Mouse (Mus musculus): ENCODE results near the gene Tmem258. TPM values are rescaled to one million over a fixed set of nuclear protein-coding genes. Genes with fewer than 3 reads are reported as not detected.
"Not testable (repeated sequence)": the region's sequence is repeated elsewhere in the genome, so short reads cannot be mapped to it uniquely, and the experiment has no call there.

Tmem258 gene
- total RNA-seq (2014; rRNA removed) (61.4 and 84.7 TPM in 2 replicates), polyA plus RNA-seq (2015; fragmentation: Nextera tagmentation; extraction: Ambion mirVana) (279 and 299 TPM in 2 replicates)

DNA sequence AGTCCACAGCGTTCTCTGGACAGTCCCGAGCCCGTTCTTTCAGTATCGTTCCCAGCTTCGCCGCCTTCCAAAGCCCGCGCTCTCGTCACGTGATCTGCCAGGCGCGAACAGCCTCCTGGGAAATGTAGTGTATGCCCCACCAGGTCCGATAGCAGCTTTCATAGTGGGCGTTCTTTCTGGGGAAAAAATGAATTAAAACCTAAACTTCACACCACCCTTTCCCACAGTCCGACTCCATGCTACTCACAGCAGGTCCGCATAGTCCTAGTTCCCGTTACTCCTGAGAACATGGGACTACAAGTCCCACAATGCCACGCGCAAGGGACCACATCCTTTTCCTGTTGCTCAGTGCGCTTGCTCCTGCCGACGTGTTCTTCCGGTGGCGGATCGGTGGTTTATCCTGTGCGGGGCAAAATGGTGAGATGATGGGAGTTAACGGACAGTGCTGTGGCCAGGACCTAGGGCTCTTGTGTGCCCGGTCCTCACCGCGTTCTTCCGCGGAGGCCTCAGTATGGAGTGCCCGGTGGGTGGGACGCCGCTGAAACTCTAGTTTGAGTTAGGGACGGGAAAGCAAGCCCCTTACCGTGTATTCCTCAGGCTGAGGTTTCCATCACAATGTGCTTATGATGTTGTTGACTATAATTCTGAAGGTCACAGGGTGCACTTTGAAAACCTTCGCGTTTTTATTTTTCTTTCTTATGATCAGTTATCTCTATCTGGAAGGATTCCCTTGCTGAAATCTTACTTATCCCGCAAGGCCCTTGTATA lies at the start of gene Tmem258, which contains the start of gene Fen1:
TSS of gene Tmem258 (plus strand) at position 167 of the 768 bp plus-strand sequence.
TSS of gene Fen1 (minus strand) at position 322 of the 768 bp plus-strand sequence.
- Histone ChIP-seq H3K9me3 (ENCODE audit: low read length) (no peaks in the 10 kb centered on the region), H3K9ac (replicated peaks; ENCODE audit: low read length, poor library complexity, severe bottlenecking) (peak within 1 kb of the TSS; percentile 70), H3K27me3 (ENCODE audit: insufficient read depth, low read length) (no peaks in the 10 kb centered on the region), H3K4me2 (ENCODE audit: low read depth, low read length, poor library complexity, severe bottlenecking) (peak within 1 kb of the TSS; percentile 85), H3K4me1 (ENCODE audit: insufficient read depth, low read length) (peaks cover 10% of the 10 kb centered on the region; the same call in 1 of the 2 replicates), H3K36me3 (ENCODE audit: insufficient read depth, low read length) (peaks cover 39% of the 10 kb centered on the region), H3K27ac (ENCODE audit: low read depth, low read length) (peak within 1 kb of the TSS; percentile 71), H3K4me3 (ENCODE audit: low read depth, low read length) (peak within 1 kb of the TSS; percentile 80)
- under 1% methylated on average over 40 of the region's 40 CpGs for WGBS
- DNase-seq (ENCODE audit: low spot score) (peak; percentile 92), ATAC-seq (ENCODE audit: low FRiP score) (peak; percentile 92)
- TF ChIP-seq CTCF (IDR thresholded peaks at IDR 0.05): no peak

DNA sequence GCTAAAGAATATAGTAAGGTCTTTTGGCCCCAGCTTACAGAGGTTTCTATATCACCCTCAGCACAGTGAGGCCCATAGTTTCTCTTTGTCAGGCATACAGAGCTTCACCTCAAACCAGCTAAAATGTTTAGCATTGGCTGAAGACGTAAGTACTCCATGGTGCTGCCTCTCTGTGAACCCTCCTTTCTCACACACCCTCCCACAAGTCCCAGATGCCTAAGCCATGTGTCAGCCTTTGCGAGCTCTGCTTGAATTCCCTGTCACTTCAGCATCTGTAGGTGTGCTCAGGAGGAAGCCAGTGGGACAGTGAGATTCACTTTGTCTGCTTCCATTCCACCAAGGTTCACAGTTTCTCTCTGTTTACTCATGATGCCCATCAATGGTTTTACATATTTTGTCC lies 46.1 kb upstream of the Tmem258 start:
- ATAC-seq (ENCODE audit: low FRiP score) (no peak), DNase-seq (ENCODE audit: low spot score) (no peak)
- Histone ChIP-seq H3K9ac (replicated peaks; ENCODE audit: low read length, poor library complexity, severe bottlenecking) (no peak overlapping the region), H3K4me3 (ENCODE audit: low read depth, low read length) (no peak overlapping the region), H3K27ac (ENCODE audit: low read depth, low read length) (no peak overlapping the region), H3K4me1 (ENCODE audit: insufficient read depth, low read length) (no peaks in the 10 kb centered on the region), H3K4me2 (ENCODE audit: low read depth, low read length, poor library complexity, severe bottlenecking) (no peak overlapping the region), H3K36me3 (ENCODE audit: insufficient read depth, low read length) (no peaks in the 10 kb centered on the region), H3K27me3 (ENCODE audit: insufficient read depth, low read length) (no peaks in the 10 kb centered on the region), H3K9me3 (ENCODE audit: low read length) (no peaks in the 10 kb centered on the region)
- 86% methylated on average over 2 of the region's 2 CpGs for WGBS
- no peak for TF ChIP-seq CTCF (IDR thresholded peaks at IDR 0.05)

DNA sequence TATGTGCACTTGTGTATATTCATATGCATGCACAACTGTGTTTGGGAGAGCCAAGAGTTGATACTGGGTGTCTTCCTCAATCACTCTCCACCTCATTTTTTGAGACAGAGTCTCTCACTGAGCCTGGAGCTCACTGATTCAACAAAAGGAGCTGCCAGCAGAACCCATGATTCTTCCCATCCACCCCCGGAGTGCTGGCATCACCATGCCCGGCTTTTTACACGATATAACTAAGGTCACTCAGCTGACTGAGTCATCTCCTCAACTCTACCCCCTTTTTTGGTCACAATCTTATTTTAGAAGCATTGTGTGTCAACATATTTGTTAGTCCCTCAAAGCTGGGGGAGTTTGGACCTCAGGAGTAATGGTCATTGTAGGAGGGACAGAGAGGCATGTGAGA lies 39.9 kb upstream of the Tmem258 start:
- Histone ChIP-seq H3K4me2 (ENCODE audit: low read depth, low read length, poor library complexity, severe bottlenecking) (no peak overlapping the region), H3K27ac (ENCODE audit: low read depth, low read length) (no peak overlapping the region), H3K9me3 (ENCODE audit: low read length) (no peaks in the 10 kb centered on the region), H3K36me3 (ENCODE audit: insufficient read depth, low read length) (no peaks in the 10 kb centered on the region), H3K27me3 (ENCODE audit: insufficient read depth, low read length) (no peaks in the 10 kb centered on the region), H3K4me1 (ENCODE audit: insufficient read depth, low read length) (no peaks in the 10 kb centered on the region), H3K4me3 (ENCODE audit: low read depth, low read length) (no peak overlapping the region), H3K9ac (replicated peaks; ENCODE audit: low read length, poor library complexity, severe bottlenecking) (no peak overlapping the region)
- no peak for ATAC-seq (ENCODE audit: low FRiP score)
- DNase-seq (ENCODE audit: low spot score): no peak
- WGBS: 83% methylated on average over 3 of the region's 3 CpGs
- TF ChIP-seq CTCF (IDR thresholded peaks at IDR 0.05): no peak

DNA sequence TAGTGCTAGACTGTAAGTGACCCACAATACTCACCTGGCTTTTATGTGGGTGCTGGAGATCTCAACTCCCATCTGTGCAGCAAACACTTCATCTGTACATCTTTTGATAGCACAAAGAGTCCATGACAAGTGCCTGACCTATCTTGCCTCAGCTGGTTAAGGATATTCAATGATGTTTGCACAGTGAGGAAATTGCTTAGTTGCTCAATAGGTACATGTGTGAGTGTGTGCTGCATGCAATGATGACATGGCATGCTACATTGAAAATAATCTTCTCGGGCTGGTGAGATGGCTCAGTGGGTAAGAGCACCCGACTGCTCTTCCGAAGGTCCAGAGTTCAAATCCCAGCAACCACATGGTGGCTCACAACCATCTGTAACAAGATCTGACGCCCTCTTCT lies 37.9 kb upstream of the Tmem258 start:
- H3K4me3 ChIP-seq (ENCODE audit: low read depth, low read length); H3K9ac ChIP-seq (replicated peaks; ENCODE audit: low read length, poor library complexity, severe bottlenecking); H3K4me2 ChIP-seq (ENCODE audit: low read depth, low read length, poor library complexity, severe bottlenecking); ATAC-seq (ENCODE audit: low FRiP score); H3K27ac ChIP-seq (ENCODE audit: low read depth, low read length); H3K4me1 ChIP-seq (ENCODE audit: insufficient read depth, low read length); H3K9me3 ChIP-seq (ENCODE audit: low read length); H3K27me3 ChIP-seq (ENCODE audit: insufficient read depth, low read length); DNase-seq (ENCODE audit: low spot score); H3K36me3 ChIP-seq (ENCODE audit: insufficient read depth, low read length): not testable (repeated sequence)
- 83% methylated on average over 4 of the region's 4 CpGs for WGBS

DNA sequence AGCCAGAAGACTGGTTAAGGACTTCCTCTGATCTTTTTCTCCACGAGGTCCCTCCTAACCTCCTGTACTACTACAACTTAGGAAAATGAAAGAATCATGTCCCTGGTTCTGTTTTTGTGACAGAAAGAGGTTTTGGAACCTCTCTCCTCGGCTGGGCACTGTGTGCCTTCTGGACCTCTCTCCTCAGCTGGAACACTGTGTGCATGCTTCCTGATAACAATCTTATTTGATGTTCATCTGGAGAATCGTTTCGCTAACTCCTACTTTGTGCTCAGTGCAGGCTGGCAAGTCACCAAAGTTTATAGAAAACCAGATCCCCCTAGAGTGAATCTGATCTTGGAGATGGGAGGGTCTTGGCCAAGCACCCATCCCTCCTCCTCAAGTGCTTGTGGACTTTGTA lies 36.7 kb upstream of the Tmem258 start:
- no peak for TF ChIP-seq CTCF (IDR thresholded peaks at IDR 0.05)
- no peak overlapping the region for H3K27ac ChIP-seq (ENCODE audit: low read depth, low read length)
- 89% methylated on average over 4 of the region's 4 CpGs for WGBS
- no peak overlapping the region for H3K9ac ChIP-seq (replicated peaks; ENCODE audit: low read length, poor library complexity, severe bottlenecking)
- H3K4me1 ChIP-seq (ENCODE audit: insufficient read depth, low read length): no peaks in the 10 kb centered on the region
- no peaks in the 10 kb centered on the region for H3K9me3 ChIP-seq (ENCODE audit: low read length)
- DNase-seq (ENCODE audit: low spot score) (no peak), ATAC-seq (ENCODE audit: low FRiP score) (no peak)
- H3K4me2 ChIP-seq (ENCODE audit: low read depth, low read length, poor library complexity, severe bottlenecking): no peak overlapping the region
- H3K4me3 ChIP-seq (ENCODE audit: low read depth, low read length): no peak overlapping the region
- H3K36me3 ChIP-seq (ENCODE audit: insufficient read depth, low read length): no peaks in the 10 kb centered on the region
- H3K27me3 ChIP-seq (ENCODE audit: insufficient read depth, low read length): no peaks in the 10 kb centered on the region

DNA sequence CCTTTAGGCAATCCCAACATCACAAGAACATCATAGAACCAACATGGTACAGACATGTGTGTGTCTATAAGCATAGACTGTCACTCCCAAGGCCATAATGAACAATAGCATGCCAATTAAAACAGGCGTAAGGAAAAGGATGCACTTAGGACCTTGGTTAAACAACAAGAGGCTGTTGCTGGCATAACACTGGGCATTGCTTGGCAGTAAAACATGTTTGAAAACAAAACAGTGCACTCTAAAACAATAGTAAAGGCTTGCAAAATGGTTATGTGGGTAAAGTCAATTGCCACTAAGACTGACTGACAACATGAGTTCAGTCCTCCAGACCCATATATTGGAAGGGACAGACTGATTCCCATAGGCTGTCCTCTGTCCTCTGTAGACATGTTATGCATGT lies 35.9 kb upstream of the Tmem258 start:
- 86% methylated on average over 1 of the region's 1 CpGs for WGBS
- H3K27ac ChIP-seq (ENCODE audit: low read depth, low read length): no peak overlapping the region
- ATAC-seq (ENCODE audit: low FRiP score): no peak

More for the DNA sequence above, 35.9 kb upstream of the Tmem258 start:
- H3K27me3 ChIP-seq (ENCODE audit: insufficient read depth, low read length): no peaks in the 10 kb centered on the region
- no peaks in the 10 kb centered on the region for H3K36me3 ChIP-seq (ENCODE audit: insufficient read depth, low read length)
- no peaks in the 10 kb centered on the region for H3K9me3 ChIP-seq (ENCODE audit: low read length)
- no peak for TF ChIP-seq CTCF (IDR thresholded peaks at IDR 0.05)
- no peak overlapping the region for H3K4me2 ChIP-seq (ENCODE audit: low read depth, low read length, poor library complexity, severe bottlenecking)
- H3K9ac ChIP-seq (replicated peaks; ENCODE audit: low read length, poor library complexity, severe bottlenecking): no peak overlapping the region
- DNase-seq (ENCODE audit: low spot score): no peak
- no peak overlapping the region for H3K4me3 ChIP-seq (ENCODE audit: low read depth, low read length)
- H3K4me1 ChIP-seq (ENCODE audit: insufficient read depth, low read length): no peaks in the 10 kb centered on the region
